Mouse (Mus musculus) hindbrain, embryonic 12.5 days (tissue): ENCODE results near the gene Prss53. TPM values are rescaled to one million over a fixed set of nuclear protein-coding genes. Genes with fewer than 3 reads are reported as not detected.
"Not testable (repeated sequence)": the region's sequence is repeated elsewhere in the genome, so short reads cannot be mapped to it uniquely, and the experiment has no call there.

Experiments used
- ATAC-seq: fragments of 200-750 bp; cut with Nextera tagmentation; 2 replicates; pipeline ENCODE4 v1.8.0; 2017; ENCODE audit warnings: moderate TSS enrichment; ENCODE audit not compliant: low FRiP score
- H3K27ac ChIP-seq: fragments of 300-500 bp; sonication (generic); 2 replicates; pipeline ENCODE4 v1.5.1; 2016; ENCODE audit warnings: mild to moderate bottlenecking
- H3K27me3 ChIP-seq: fragments of 300-500 bp; sonication (generic); 2 replicates; pipeline ENCODE4 v1.6.1; 2016; ENCODE audit warnings: mild to moderate bottlenecking
- H3K36me3 ChIP-seq: fragments of 300-500 bp; sonication (generic); 2 replicates; pipeline ENCODE4 v1.6.1; 2016; ENCODE audit warnings: mild to moderate bottlenecking
- H3K4me1 ChIP-seq: fragments of 300-500 bp; sonication (generic); 2 replicates; pipeline ENCODE4 v1.6.1; 2016
- H3K4me2 ChIP-seq: fragments of 300-500 bp; sonication (generic); replicated peaks from 2 replicates; pipeline ENCODE4 v1.6.1; 2016; ENCODE audit warnings: mild to moderate bottlenecking
- H3K4me3 ChIP-seq: fragments of 300-500 bp; sonication (generic); 2 replicates; pipeline ENCODE4 v1.5.1; 2016; ENCODE audit warnings: mild to moderate bottlenecking
- H3K9ac ChIP-seq: fragments of 300-500 bp; sonication (generic); 2 replicates; pipeline ENCODE4 v1.6.1; 2016; ENCODE audit warnings: mild to moderate bottlenecking, moderate library complexity
- H3K9me3 ChIP-seq: fragments of 300-500 bp; sonication (generic); replicated peaks from 2 replicates; pipeline ENCODE4 v1.6.1; 2016; ENCODE audit warnings: mild to moderate bottlenecking
- WGBS: fragments of 180-500 bp; shearing (Covaris S2); methylation state at CpG from one replicate; pipeline ENCODE4 v1.1.7; 2016; 5-methylcytosine and 5-hydroxymethylcytosine counted together
- polyA plus RNA-seq: library from polyadenylated mRNA; unstranded; fragments of >200 nt; fragmentation: Nextera tagmentation; extraction: Ambion mirVana; gene quantifications from 2 replicates; pipeline ENCODE4 v1.2.1, GENCODE M21; 2016

The Prss53 gene
- polyA plus RNA-seq, 1 experiment from 2014 or later, result 0.77 TPM

GRCm38 (mm10) chr7:127867641-127868040 lies 23.1 kb downstream of the Prss53 start:
- no peaks in the 10 kb centered on the region for H3K9me3 ChIP-seq
- H3K36me3 ChIP-seq, result peaks cover 59% of the 10 kb centered on the region
- no peak overlapping the region for H3K4me3 ChIP-seq
- ATAC-seq, result no peak
- H3K4me1 ChIP-seq, result no peaks in the 10 kb centered on the region
- no peak overlapping the region for H3K9ac ChIP-seq
- no peaks in the 10 kb centered on the region for H3K27me3 ChIP-seq
- 96% methylated on average over 18 of the region's 18 CpGs for WGBS
- no peak overlapping the region for H3K27ac ChIP-seq
- H3K4me2 ChIP-seq, result no peak overlapping the region

GRCm38 (mm10) chr7:127866434-127866833 lies 24.3 kb downstream of the Prss53 start:
- 94% methylated on average over 12 of the region's 12 CpGs for WGBS
- no peaks in the 10 kb centered on the region for H3K4me1 ChIP-seq
- ATAC-seq, result no peak
- H3K4me2 ChIP-seq, result no peak overlapping the region
- H3K4me3 ChIP-seq, result no peak overlapping the region
- H3K9me3 ChIP-seq, result no peaks in the 10 kb centered on the region
- no peak overlapping the region for H3K27ac ChIP-seq
- H3K9ac ChIP-seq, result no peak overlapping the region
- H3K27me3 ChIP-seq, result no peaks in the 10 kb centered on the region
- H3K36me3 ChIP-seq, result peaks cover 50% of the 10 kb centered on the region

- no peak overlapping the region for H3K27ac ChIP-seq
- H3K4me1 ChIP-seq, result no peaks in the 10 kb centered on the region
- peaks cover 3% of the 10 kb centered on the region; the same call in 1 of the 2 replicates for H3K36me3 ChIP-seq
- no peak for ATAC-seq
- no peak overlapping the region for H3K4me3 ChIP-seq
- H3K4me2 ChIP-seq, result no peak overlapping the region
- 97% methylated on average over 6 of the region's 6 CpGs for WGBS
- H3K9ac ChIP-seq, result no peak overlapping the region
- H3K9me3 ChIP-seq, result no peaks in the 10 kb centered on the region
- H3K27me3 ChIP-seq, result no peaks in the 10 kb centered on the region
These were observed 32.5 kb downstream of the Prss53 start for GRCm38 (mm10) chr7:127858258-127858657.

- H3K9me3 ChIP-seq, result no peaks in the 10 kb centered on the region
- H3K27me3 ChIP-seq, result no peaks in the 10 kb centered on the region
- no peak overlapping the region for H3K9ac ChIP-seq
- H3K4me1 ChIP-seq, result no peaks in the 10 kb centered on the region
- 65% methylated on average over 5 of the region's 5 CpGs for WGBS
- H3K27ac ChIP-seq, result no peak overlapping the region
- H3K4me3 ChIP-seq, result no peak overlapping the region
- no peak for ATAC-seq
- H3K4me2 ChIP-seq, result no peak overlapping the region
- peaks cover 6% of the 10 kb centered on the region for H3K36me3 ChIP-seq
These were observed 39.9 kb downstream of the Prss53 start for GRCm38 (mm10) chr7:127850906-127851305.

- ATAC-seq, result no peak
- Histone ChIP-seq H3K4me3 (no peak overlapping the region), H3K27me3 (no peaks in the 10 kb centered on the region), H3K9ac (no peak overlapping the region), H3K36me3 (peaks cover 6% of the 10 kb centered on the region), H3K27ac (no peak overlapping the region), H3K4me1 (no peaks in the 10 kb centered on the region), H3K4me2 (no peak overlapping the region), H3K9me3 (no peaks in the 10 kb centered on the region)
- WGBS, result 83% methylated on average over 6 of the region's 6 CpGs
These were observed 40.5 kb downstream of the Prss53 start for GRCm38 (mm10) chr7:127849973-127850875.

- peak overlapping the region; percentile 62 for H3K9ac ChIP-seq
- H3K36me3 ChIP-seq, result peaks cover 9% of the 10 kb centered on the region; the same call in 1 of the 2 replicates
- ATAC-seq, result peak; percentile 59
- no peaks in the 10 kb centered on the region for H3K9me3 ChIP-seq
- no peaks in the 10 kb centered on the region; the same call in 1 of the 2 replicates for H3K27me3 ChIP-seq
- H3K27ac ChIP-seq, result peak overlapping the region; percentile 89
- peak overlapping the region; percentile 99 for H3K4me2 ChIP-seq
- H3K4me3 ChIP-seq, result peak overlapping the region; percentile 54
- WGBS, result under 1% methylated on average over 40 of the region's 40 CpGs
- peaks cover 7% of the 10 kb centered on the region for H3K4me1 ChIP-seq
These were observed 48.6 kb downstream of the Prss53 start for GRCm38 (mm10) chr7:127842001-127842718.

- peak; percentile 93 for ATAC-seq
- peaks cover 7% of the 10 kb centered on the region for H3K4me1 ChIP-seq
- H3K4me2 ChIP-seq, result peak overlapping the region; percentile 99
- WGBS, result under 1% methylated on average over 46 of the region's 46 CpGs
- H3K9me3 ChIP-seq, result no peaks in the 10 kb centered on the region
- H3K36me3 ChIP-seq, result peaks cover 5% of the 10 kb centered on the region; the same call in 1 of the 2 replicates
- H3K4me3 ChIP-seq, result peak overlapping the region; percentile 54
- H3K27me3 ChIP-seq, result no peaks in the 10 kb centered on the region; the same call in 1 of the 2 replicates
- H3K9ac ChIP-seq, result peak overlapping the region; percentile 62
- peak overlapping the region; percentile 89 for H3K27ac ChIP-seq
These were observed 49.3 kb downstream of the Prss53 start for GRCm38 (mm10) chr7:127841340-127842000.

GRCm38 (mm10) chr7:127840886-127841285 lies 49.9 kb downstream of the Prss53 start:
- Histone ChIP-seq H3K4me3 (peak overlapping the region; percentile 54), H3K36me3 (0 out of 2 replicates have a peak, but pooled peaks cover 3% of the 10 kb centered on the region), H3K4me1 (peaks cover 7% of the 10 kb centered on the region), H3K4me2 (peak overlapping the region; percentile 99), H3K27ac (peak overlapping the region; percentile 89), H3K9ac (peak overlapping the region; percentile 62), H3K9me3 (no peaks in the 10 kb centered on the region), H3K27me3 (no peaks in the 10 kb centered on the region; the same call in 1 of the 2 replicates)
- 3% methylated on average over 15 of the region's 15 CpGs for WGBS
- peak; percentile 36 for ATAC-seq

- H3K36me3 ChIP-seq, H3K4me2 ChIP-seq, H3K27ac ChIP-seq, H3K27me3 ChIP-seq, ATAC-seq, H3K9me3 ChIP-seq, H3K4me3 ChIP-seq, H3K4me1 ChIP-seq, H3K9ac ChIP-seq: not testable (repeated sequence)
- WGBS, result 73% methylated on average over 2 of the region's 2 CpGs
These were observed 50.7 kb downstream of the Prss53 start for GRCm38 (mm10) chr7:127840031-127840430.

- not testable (repeated sequence) for ATAC-seq
These were observed 52.9 kb downstream of the Prss53 start for GRCm38 (mm10) chr7:127837878-127838277.

GRCm38 (mm10) chr7:127837473-127837872 lies 53.3 kb downstream of the Prss53 start:
- WGBS, result 90% methylated on average over 5 of the region's 5 CpGs
- H3K4me2 ChIP-seq, result no peak overlapping the region
- no peak overlapping the region for H3K27ac ChIP-seq
- no peaks in the 10 kb centered on the region; the same call in 1 of the 2 replicates for H3K27me3 ChIP-seq
- no peaks in the 10 kb centered on the region for H3K36me3 ChIP-seq
- ATAC-seq, result no peak
- no peak overlapping the region for H3K4me3 ChIP-seq
- H3K4me1 ChIP-seq, result peaks cover 5% of the 10 kb centered on the region
- no peak overlapping the region for H3K9ac ChIP-seq
- no peaks in the 10 kb centered on the region for H3K9me3 ChIP-seq

More at GRCm38 (mm10) chr7:127837878-127838277, 52.9 kb downstream of the Prss53 start:
- H3K36me3 ChIP-seq, H3K27me3 ChIP-seq, H3K4me2 ChIP-seq, H3K4me3 ChIP-seq, H3K27ac ChIP-seq, H3K4me1 ChIP-seq, H3K9ac ChIP-seq, H3K9me3 ChIP-seq: not testable (repeated sequence)
- WGBS, result 69% methylated on average over 4 of the region's 4 CpGs
